Mouse (Mus musculus) spleen, adult 18-20 months (tissue): ENCODE measurements around the gene Fam196b.

ENCODE experiments used
- DNase-seq, 2 experiments: peaks; one replicate each; pipeline ENCODE4 v3.0.0; 2022; ENCODE audit warnings: mixed read lengths in 2 of 2

Fam196b gene

DNA sequence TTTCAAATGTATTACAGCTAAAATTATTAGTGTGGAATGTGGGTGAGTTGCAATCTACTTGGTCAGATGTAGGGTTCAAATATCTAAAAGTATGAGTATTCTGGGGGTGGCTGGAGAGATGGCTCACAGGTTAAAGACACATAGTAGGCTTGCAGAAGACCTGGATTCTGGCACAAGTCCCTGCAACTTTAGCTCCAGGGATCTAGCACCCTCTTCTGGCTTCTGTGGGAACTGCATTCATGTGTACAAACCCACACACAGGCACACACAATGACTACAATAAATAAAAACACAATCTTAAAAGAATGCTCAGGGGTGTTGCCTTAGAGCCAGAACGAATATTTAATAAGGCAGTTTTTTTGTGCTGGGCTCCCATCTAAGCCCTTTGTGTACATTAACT lies 23.3 kb downstream of the Fam196b start:
- no peak for DNase-seq

DNA sequence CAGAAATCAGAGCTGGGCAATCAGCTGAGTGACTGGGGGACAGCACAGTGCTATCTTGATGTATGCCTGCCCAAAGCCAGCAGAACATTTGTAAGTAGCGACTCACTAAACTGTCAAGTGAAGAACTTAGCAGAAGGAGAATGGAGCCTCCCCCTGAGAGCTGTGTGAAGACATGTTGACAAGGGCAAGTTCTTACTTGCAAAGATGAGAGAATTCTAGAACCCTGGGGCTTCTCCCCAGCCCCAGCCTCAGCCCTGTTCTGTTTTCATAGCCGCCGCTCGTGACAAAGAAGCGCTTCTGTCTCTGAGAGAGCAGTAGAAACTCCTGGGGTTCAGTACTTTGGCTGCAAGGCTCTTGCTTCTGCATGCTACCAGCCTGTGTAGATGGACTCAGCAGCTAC lies 25.1 kb downstream of the Fam196b start:
- no peak for DNase-seq

GRCm38 (mm10) chr11:34343742-34344307 lies 29.2 kb downstream of the Fam196b start:
- DNase-seq = no peak

DNA sequence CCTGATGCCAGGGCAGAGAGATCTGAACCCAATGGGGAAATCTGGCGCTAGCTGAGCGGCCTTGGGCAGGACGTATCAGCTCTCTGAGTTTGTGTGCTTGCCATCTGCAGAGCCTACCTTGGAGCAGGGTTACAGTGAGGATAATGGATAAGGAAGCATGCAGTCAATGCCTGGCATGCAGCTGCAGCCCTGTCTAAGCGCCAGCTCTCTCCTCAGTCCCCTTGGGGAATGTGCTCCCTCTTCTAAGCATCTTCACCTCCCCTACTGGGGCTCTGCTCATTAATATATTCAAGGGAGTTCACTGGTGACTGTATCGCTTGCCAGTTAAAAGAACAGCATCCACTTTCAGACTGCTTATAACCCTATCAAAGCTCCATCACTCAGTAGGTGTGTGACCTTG lies 29.7 kb downstream of the Fam196b start:
- no peak for DNase-seq

GRCm38 (mm10) chr11:34348287-34348918 lies 33.8 kb downstream of the Fam196b start:
- no peak for DNase-seq

DNA sequence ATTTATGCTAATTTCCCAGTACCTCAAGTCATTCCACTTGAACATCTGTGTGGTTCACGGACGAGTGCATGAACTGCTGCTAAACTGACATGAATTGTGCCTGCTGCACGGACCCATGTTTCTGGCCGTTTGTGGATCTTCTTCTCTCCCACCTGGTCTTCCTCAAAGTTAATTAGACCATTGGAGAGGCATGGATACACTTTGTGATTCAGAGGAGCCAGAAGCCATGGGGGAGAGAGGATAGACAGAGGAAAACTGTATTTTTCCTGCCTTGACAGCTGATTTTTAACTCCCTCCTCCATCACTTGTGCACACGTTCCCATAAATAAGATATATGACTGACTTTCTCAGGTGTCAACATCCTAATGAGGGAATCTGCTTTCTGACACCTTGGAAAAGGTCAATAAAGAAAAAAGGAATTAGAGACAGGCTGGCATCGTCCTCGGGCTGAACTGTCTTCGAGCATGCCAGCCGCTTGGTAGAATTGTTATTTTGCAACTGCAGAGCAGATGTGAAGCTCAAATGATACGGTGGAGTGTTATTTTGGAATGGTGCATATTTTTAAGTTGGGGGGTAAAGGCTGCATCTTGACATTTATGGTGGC lies 34.9 kb downstream of the Fam196b start:
- DNase-seq = no peak

DNA sequence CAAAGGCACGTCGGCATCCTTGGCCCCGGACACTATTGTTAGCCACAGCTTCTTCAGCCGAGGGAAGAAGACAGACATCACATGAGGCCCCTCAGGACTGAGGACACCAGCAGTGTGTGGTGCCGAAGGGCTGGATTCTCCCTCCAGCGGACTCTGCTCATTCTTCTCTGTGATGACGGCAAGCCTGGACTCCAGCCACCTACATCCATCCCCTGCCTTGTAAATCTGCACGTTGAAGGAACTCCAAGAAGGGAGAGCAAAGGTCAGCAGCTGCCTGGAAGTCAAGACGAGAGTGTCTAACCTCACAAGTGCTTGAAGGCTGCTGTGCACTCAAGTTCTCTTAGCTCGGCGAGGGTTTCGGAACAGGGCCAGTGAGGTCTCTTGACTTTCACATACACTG lies 40.8 kb downstream of the Fam196b start:
- DNase-seq = no peak

- DNase-seq = no peak
Measured at GRCm38 (mm10) chr11:34356109-34356508, 41.5 kb downstream of the Fam196b start.

DNA sequence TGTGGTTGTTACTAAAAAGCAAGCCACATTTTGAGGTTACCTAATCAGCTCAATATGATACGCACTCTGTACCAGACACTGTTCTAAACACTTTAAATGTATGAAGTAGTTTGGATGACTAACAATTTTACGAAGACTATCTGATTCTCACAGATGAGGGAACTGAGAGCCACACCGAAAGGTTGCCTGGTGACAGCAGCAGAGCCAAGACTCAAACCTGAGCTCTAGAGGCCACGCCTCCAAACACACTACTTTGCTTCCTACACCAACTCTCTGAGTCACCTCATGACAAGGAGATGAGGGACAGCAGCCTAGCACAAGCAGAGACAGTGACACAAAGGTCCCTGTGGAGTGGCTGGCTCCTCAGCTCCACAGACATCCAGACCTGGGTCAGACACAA lies 57.6 kb downstream of the Fam196b start:
- DNase-seq = no peak

DNA sequence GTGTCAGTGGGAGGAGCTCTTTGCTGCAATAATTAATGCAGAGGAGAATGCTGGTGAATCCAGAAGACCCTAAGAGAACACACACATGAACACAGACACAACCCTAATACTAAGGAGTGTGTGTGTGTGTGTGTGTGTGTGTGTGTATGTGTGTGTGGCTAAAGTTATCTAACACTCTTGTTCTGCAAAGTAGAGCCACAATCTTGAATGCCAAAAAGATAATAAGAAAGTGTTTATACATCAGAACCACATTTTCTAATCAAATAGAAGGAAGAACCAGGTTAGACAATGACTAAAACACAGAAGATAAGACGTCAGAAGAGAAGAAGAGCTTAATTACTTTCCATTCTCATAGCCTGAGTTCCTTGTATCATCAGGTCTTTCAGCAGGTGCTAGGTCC lies 60.9 kb downstream of the Fam196b start:
- no peak for DNase-seq

DNA sequence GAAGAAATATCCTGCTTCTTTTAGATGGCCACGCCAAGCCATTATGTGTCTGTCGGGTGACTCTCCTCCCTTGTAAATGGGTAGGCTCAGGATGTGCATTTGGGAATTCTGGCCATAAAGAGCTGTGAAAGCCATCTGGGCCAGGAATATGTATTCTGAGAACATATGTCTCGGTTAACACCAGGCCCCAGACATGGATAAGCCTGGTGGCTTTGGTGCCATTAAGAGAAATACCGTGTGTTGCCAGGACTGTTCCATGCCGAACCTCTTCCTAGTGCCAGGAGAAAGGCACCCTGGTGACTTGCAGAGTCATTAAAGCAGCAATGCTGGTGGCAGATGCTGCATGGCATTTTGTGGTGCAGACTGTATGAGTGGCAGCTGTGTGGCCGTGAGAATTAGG lies 63.0 kb downstream of the Fam196b start:
- DNase-seq = no peak

DNA sequence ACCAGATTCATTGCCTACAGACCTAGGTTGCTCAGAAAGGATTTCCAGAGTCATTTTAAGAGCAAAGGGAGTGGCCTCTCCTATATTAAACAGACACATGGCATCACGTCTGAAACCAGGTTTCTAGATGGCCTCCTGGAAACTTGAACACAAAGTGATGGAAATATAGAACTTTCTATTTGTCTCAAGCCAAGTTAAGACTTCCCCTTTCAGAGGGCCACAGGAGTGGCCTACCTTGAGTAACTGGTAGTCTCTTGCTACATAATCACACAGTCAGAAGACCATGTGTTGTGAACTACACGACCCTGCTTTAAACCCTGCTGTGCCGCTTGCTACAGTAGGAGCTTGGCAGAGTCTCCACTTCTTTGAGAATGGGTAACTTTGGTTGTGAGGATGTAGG lies 68.9 kb downstream of the Fam196b start:
- no peak for DNase-seq

GRCm38 (mm10) chr11:34384178-34384577 lies 69.6 kb downstream of the Fam196b start:
- no peak for DNase-seq

DNA sequence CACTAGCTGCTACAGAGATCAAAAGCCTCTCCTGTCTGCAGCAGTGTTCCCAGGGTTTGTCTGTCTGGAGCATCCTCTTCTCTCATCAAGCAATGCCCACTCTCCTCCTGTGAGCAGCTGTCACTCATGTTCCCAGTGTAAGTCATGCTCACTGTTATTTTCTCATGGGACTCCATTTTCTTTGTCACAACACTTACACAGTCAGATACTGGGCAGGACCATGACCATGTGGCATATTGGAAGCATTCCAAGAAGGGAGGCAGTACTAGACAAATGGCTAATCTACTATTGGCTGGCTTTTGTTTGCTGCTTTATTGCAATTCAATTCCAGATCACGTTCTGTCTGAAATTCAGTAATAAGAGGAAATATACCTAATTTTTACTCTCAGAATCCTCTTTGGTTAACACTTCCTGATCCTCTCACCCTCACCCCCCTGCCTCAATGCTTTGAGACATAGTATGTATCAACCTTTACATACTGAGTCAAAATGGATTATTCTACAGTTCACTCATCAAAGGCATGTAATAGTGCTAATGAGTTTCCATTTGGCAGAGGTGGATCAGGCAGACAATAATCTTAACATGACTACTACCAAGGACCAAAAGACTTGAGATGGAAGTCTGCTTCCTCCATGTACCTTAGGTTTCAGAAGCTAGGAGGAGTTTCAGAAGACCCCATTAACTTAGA lies 70.5 kb downstream of the Fam196b start:
- no peak for DNase-seq

DNA sequence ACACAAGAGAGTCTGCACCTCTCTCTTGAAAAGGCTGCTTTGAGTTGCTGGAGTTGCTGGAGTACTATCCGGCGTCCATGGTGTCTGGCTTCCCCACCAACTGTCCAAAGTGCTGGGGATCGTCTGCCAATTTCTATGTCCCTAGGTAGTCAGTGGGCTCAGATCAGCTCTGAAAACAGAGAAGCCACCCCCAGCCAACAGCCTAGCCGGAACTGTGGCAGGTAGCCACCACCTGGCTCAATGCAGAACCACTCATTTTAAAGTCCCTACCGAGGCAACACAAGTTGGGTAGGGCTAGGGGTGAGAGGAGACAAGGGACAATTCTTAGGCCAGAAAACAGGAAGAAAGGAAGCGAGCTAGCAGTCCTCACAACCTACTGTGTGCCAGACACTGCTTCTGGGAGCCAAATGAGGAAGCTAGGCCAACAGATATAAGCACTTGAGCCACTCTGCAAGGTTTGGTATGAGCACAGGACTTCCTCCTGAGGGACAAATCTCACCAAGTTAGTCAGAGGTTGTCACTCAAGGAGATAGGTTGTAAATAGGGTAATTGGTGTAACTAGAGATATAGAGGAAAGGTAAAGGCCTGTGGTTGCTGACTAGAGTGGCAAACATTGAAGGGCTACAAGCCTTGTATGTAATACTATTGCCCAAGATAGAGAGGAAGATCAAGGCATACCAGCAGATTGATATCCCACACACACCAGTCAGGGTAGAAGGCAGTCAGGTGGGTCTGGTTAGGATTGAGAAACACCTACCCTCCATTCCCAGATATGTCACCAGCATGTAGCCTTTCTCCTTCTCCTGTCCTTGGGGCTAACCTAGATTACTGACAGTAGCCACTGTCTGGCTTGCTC lies 74.9 kb downstream of the Fam196b start:
- DNase-seq = no peak

DNA sequence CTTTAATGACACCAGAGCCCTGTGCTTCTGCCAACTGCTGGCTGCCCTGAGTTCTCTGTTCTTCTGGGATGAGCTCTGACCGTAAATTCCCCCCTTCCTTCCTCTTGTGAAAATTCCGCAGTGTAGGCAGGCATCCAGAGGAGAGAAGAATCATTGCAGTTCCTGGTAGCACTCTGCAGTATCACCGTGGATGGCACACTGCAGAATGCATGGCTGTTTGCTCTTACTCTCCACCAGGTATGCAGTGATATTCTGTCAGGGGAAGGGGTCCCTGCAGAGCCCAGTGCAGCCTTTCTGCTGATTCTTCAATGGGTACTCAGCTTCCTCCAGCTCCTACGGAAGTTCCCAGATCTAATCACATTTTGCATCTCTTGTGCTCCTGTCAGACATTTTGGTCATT lies 77.5 kb downstream of the Fam196b start:
- no peak for DNase-seq

- no peak for DNase-seq
Measured at GRCm38 (mm10) chr11:34395802-34396201, 81.2 kb downstream of the Fam196b start.

- no peak for DNase-seq
Measured at GRCm38 (mm10) chr11:34397661-34398060, 83.0 kb downstream of the Fam196b start.

DNA sequence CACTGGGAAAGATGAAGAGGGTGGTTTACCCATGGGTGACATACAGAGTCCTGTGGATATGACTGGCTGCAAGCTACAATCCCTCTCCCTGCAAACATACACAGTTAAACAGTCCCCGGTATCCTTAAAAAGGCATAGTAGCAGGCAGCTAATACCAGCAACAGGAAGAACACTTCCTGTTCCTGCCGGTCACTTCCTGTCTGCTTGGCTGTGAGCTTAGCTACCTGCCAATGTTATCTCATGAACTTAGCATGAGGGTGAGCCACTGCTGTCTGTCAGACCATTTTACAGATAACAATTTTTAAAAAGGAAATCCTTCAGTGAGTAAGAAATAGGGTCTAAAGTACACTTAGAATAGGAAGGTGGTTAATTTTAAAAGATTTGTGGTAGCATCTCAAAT lies 83.9 kb downstream of the Fam196b start:
- DNase-seq = no peak

- no peak for DNase-seq
Measured at GRCm38 (mm10) chr11:34401343-34401742, 86.7 kb downstream of the Fam196b start.

GRCm38 (mm10) chr11:34405311-34405710 lies 90.7 kb downstream of the Fam196b start:
- no peak for DNase-seq

GRCm38 (mm10) chr11:34406309-34406708 lies 91.7 kb downstream of the Fam196b start:
- DNase-seq = no peak

DNA sequence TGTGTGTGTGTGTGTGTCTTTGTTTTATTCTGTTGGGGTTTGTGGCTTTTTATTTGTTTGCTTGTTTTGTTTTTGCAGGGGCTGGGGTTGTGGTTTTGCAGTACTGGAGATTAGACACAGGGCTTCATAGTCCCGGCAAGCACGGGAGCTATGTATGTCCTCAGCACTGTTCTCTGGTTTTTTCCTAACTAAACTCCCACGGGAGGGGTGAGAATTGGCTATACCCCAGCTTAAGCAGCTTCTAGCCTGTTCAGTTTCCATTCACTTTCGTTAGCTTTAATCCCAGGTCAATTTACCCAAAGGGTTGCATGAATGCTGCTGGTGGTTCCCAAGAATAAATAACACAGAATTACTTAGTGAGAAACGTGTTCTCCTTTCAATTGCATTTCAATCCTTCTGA lies 92.2 kb downstream of the Fam196b start:
- DNase-seq = no peak
